Mouse (Mus musculus) liver, adult 2 months (tissue): Measurements from ENCODE around the gene Clk1.

Experiments
- CTCF ChIP-seq: fragments of 200-500 bp; IDR thresholded peaks from 2 replicates; pipeline ENCODE4 v1.5.1; 2011; ENCODE audit warnings: low read depth, low read length, control low read depth
- POLR2A ChIP-seq: fragments of 200-500 bp; IDR thresholded peaks from 2 replicates; pipeline ENCODE4 v1.6.1; 2011; ENCODE audit warnings: low read length, control low read depth; ENCODE audit not compliant: insufficient read depth; ENCODE audit errors: extremely low read depth

GRCm38 (mm10) chr1:58407321-58407720 lies 16.5 kb downstream of the Clk1 start:
- TF ChIP-seq POLR2A (no peak), CTCF (no peak)
